Mouse (Mus musculus): ENCODE results near the gene Gm7879. TPM values are rescaled to one million over a fixed set of nuclear protein-coding genes. Genes with fewer than 3 reads are reported as not detected.
A peak's percentile ranks its signal among the peaks of the same experiment; 100 is the strongest.

Gene Gm7879
- polyA plus RNA-seq, 1 experiment = 0.49 TPM

GRCm38 (mm10) chr5:43895931-43896330, 17.0 kb upstream of the Gm7879 start:
- no peak for DNase-seq (ENCODE audit: low read depth)

GRCm38 (mm10) chr5:43904685-43905084, 8.3 kb upstream of the Gm7879 start:
- TF ChIP-seq CTCF (IDR thresholded peaks at IDR 0.05; ENCODE audit: borderline replicate concordance, extremely low read depth, insufficient read depth, insufficient read length) (no peak), POLR2A (IDR thresholded peaks at IDR 0.05; ENCODE audit: borderline replicate concordance, extremely low read depth, insufficient read depth, insufficient read length, poor library complexity, severe bottlenecking) (no peak)
- DNase-seq (ENCODE audit: low read depth) = no peak

More at GRCm38 (mm10) chr5:43895931-43896330, 17.0 kb upstream of the Gm7879 start:
- no peak for TF ChIP-seq CTCF (IDR thresholded peaks at IDR 0.05; ENCODE audit: borderline replicate concordance, extremely low read depth, insufficient read depth, insufficient read length)
- TF ChIP-seq POLR2A (IDR thresholded peaks at IDR 0.05; ENCODE audit: borderline replicate concordance, extremely low read depth, insufficient read depth, insufficient read length, poor library complexity, severe bottlenecking) = no peak

GRCm38 (mm10) chr5:43909213-43909612, 3.7 kb upstream of the Gm7879 start:
- no peak for DNase-seq (ENCODE audit: low read depth)
- TF ChIP-seq POLR2A (IDR thresholded peaks at IDR 0.05; ENCODE audit: borderline replicate concordance, extremely low read depth, insufficient read depth, insufficient read length, poor library complexity, severe bottlenecking) = no peak
- no peak for TF ChIP-seq CTCF (IDR thresholded peaks at IDR 0.05; ENCODE audit: borderline replicate concordance, extremely low read depth, insufficient read depth, insufficient read length)

- no peak for DNase-seq (ENCODE audit: low read depth)
- TF ChIP-seq CTCF (IDR thresholded peaks at IDR 0.05; ENCODE audit: borderline replicate concordance, extremely low read depth, insufficient read depth, insufficient read length) = no peak
- TF ChIP-seq POLR2A (IDR thresholded peaks at IDR 0.05; ENCODE audit: borderline replicate concordance, extremely low read depth, insufficient read depth, insufficient read length, poor library complexity, severe bottlenecking) = no peak
Measured at GRCm38 (mm10) chr5:43910006-43910405, 2.9 kb upstream of the Gm7879 start.

GRCm38 (mm10) chr5:43915261-43915886, 2.4 kb downstream of the Gm7879 start:
- TF ChIP-seq CTCF (IDR thresholded peaks at IDR 0.05; ENCODE audit: borderline replicate concordance, extremely low read depth, insufficient read depth, insufficient read length) (no peak), POLR2A (IDR thresholded peaks at IDR 0.05; ENCODE audit: borderline replicate concordance, extremely low read depth, insufficient read depth, insufficient read length, poor library complexity, severe bottlenecking) (no peak)
- DNase-seq (ENCODE audit: low read depth) = no peak

- no peak for TF ChIP-seq CTCF (IDR thresholded peaks at IDR 0.05; ENCODE audit: borderline replicate concordance, extremely low read depth, insufficient read depth, insufficient read length)
- TF ChIP-seq POLR2A (IDR thresholded peaks at IDR 0.05; ENCODE audit: borderline replicate concordance, extremely low read depth, insufficient read depth, insufficient read length, poor library complexity, severe bottlenecking) = no peak
- no peak for DNase-seq (ENCODE audit: low read depth)
Measured at GRCm38 (mm10) chr5:43921877-43922276, 8.9 kb downstream of the Gm7879 start.

- no peak for TF ChIP-seq POLR2A (IDR thresholded peaks at IDR 0.05; ENCODE audit: borderline replicate concordance, extremely low read depth, insufficient read depth, insufficient read length, poor library complexity, severe bottlenecking)
- TF ChIP-seq CTCF (IDR thresholded peaks at IDR 0.05; ENCODE audit: borderline replicate concordance, extremely low read depth, insufficient read depth, insufficient read length) = peak; percentile 64; the same call in 1 of the 2 replicates
- DNase-seq (ENCODE audit: low read depth) = peak; percentile 45
Measured at GRCm38 (mm10) chr5:43923933-43924332, 11.0 kb downstream of the Gm7879 start.

GRCm38 (mm10) chr5:43927729-43928128, 14.8 kb downstream of the Gm7879 start:
- DNase-seq (ENCODE audit: low read depth) = no peak
- TF ChIP-seq POLR2A (IDR thresholded peaks at IDR 0.05; ENCODE audit: borderline replicate concordance, extremely low read depth, insufficient read depth, insufficient read length, poor library complexity, severe bottlenecking) = no peak

- DNase-seq (ENCODE audit: low read depth) = no peak
- TF ChIP-seq POLR2A (IDR thresholded peaks at IDR 0.05; ENCODE audit: borderline replicate concordance, extremely low read depth, insufficient read depth, insufficient read length, poor library complexity, severe bottlenecking) (no peak), CTCF (IDR thresholded peaks at IDR 0.05; ENCODE audit: borderline replicate concordance, extremely low read depth, insufficient read depth, insufficient read length) (no peak)
Measured at GRCm38 (mm10) chr5:43933269-43933668, 20.3 kb downstream of the Gm7879 start.

- TF ChIP-seq CTCF (IDR thresholded peaks at IDR 0.05; ENCODE audit: borderline replicate concordance, extremely low read depth, insufficient read depth, insufficient read length) (no peak), POLR2A (IDR thresholded peaks at IDR 0.05; ENCODE audit: borderline replicate concordance, extremely low read depth, insufficient read depth, insufficient read length, poor library complexity, severe bottlenecking) (no peak)
- DNase-seq (ENCODE audit: low read depth) = peak; percentile 14
Measured at GRCm38 (mm10) chr5:43947330-43947977, 34.5 kb downstream of the Gm7879 start.

- TF ChIP-seq POLR2A (IDR thresholded peaks at IDR 0.05; ENCODE audit: borderline replicate concordance, extremely low read depth, insufficient read depth, insufficient read length, poor library complexity, severe bottlenecking) (no peak), CTCF (IDR thresholded peaks at IDR 0.05; ENCODE audit: borderline replicate concordance, extremely low read depth, insufficient read depth, insufficient read length) (no peak)
- DNase-seq (ENCODE audit: low read depth) = peak; percentile 60
Measured at GRCm38 (mm10) chr5:43948111-43948743, 35.3 kb downstream of the Gm7879 start.

Measured in brain, embryonic 14.5 days (tissue).